Mouse (Mus musculus) heart, embryonic 12.5 days (tissue): ENCODE measurements at regions not wholly inside any gene's neighbourhood (a gene's known extent, or its start where the extent isn't known, plus 50 kb on each side); places are given as distances from the start of the nearest gene placed in this dataset.

Source experiments
- ATAC-seq: fragments of 200-750 bp; cut with Nextera tagmentation; 2 replicates; pipeline ENCODE4 v1.8.0; 2017; ENCODE audit warnings: moderate TSS enrichment, moderate library complexity; ENCODE audit not compliant: insufficient number of reproducible peaks, low FRiP score
- H3K27ac ChIP-seq: fragments of 300-500 bp; sonication (generic); 2 replicates; pipeline ENCODE4 v1.5.1; 2016; ENCODE audit warnings: mild to moderate bottlenecking, moderate library complexity; ENCODE audit not compliant: poor library complexity, severe bottlenecking
- H3K27me3 ChIP-seq: fragments of 300-500 bp; sonication (generic); replicated peaks from 2 replicates; pipeline ENCODE4 v1.6.1; 2016; ENCODE audit warnings: mild to moderate bottlenecking, moderate library complexity
- H3K36me3 ChIP-seq: fragments of 300-500 bp; sonication (generic); 2 replicates; pipeline ENCODE4 v1.6.1; 2016; ENCODE audit warnings: mild to moderate bottlenecking, moderate library complexity
- H3K4me1 ChIP-seq: fragments of 300-500 bp; sonication (generic); replicated peaks from 2 replicates; pipeline ENCODE4 v1.6.1; 2016; ENCODE audit warnings: mild to moderate bottlenecking
- H3K4me2 ChIP-seq: fragments of 300-500 bp; sonication (generic); 2 replicates; pipeline ENCODE4 v1.6.1; 2016; ENCODE audit warnings: mild to moderate bottlenecking, moderate library complexity
- H3K4me3 ChIP-seq: fragments of 300-500 bp; sonication (generic); 2 replicates; pipeline ENCODE4 v1.5.1; 2016; ENCODE audit warnings: mild to moderate bottlenecking
- H3K9ac ChIP-seq: fragments of 300-500 bp; sonication (generic); 2 replicates; pipeline ENCODE4 v1.6.1; 2016; ENCODE audit warnings: mild to moderate bottlenecking, moderate library complexity
- H3K9me3 ChIP-seq: fragments of 300-500 bp; sonication (generic); replicated peaks from 2 replicates; pipeline ENCODE4 v1.6.1; 2016; ENCODE audit warnings: mild to moderate bottlenecking, moderate library complexity
- WGBS: fragments of 180-500 bp; shearing (Covaris S2); methylation state at CpG from one replicate; pipeline ENCODE4 v1.1.7; 2016; 5-methylcytosine and 5-hydroxymethylcytosine counted together

DNA sequence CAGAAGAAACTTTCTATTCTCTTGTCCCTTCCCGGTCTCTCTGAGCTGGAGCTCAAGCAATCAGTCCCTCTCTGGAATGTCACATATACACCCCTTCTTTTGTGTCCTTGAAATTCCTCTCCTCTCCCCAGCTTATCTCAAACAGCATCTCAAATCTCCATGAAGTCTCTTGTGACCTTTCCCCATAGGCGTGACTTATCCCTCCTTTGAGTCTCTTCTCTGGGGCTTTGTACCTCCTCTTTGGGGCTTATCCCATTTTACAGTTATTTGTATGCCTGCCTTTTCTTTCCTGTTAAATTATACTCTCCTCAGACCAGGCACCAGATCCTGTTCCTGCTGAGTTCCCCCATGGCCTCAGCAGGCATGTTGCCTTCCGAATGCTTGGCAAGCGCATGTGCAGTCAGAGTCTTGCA lies 152.8 kb downstream of the Pten start:
- Histone ChIP-seq H3K4me3 (no peak overlapping the region), H3K9ac (no peak overlapping the region), H3K36me3 (no peaks in the 10 kb centered on the region), H3K4me1 (peaks cover 22% of the 10 kb centered on the region), H3K27ac (no peak overlapping the region), H3K9me3 (no peaks in the 10 kb centered on the region), H3K27me3 (no peaks in the 10 kb centered on the region), H3K4me2 (no peak overlapping the region)
- WGBS, result 67% methylated on average over 4 of the region's 4 CpGs
- no peak for ATAC-seq

DNA sequence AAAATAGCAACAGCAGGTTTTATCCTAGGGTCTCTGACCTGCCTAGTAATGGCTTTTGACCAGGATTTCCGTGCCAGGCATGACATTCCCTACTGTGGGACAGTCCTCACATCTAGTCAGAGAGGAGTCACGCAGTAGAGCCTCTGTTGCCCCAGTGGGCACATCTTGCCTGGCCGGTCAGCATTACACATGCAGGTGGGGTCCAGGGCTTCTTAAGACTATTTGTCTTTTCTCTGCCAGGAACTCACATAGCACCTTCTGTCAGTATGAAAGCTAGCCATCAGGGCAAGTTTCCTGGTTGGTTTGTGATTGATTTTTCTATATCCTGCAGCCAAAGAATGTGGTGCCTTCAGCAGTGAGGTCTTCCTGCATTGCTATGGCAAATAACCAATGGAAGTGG lies 155.0 kb downstream of the Pten start:
- Histone ChIP-seq H3K4me2 (no peak overlapping the region), H3K36me3 (no peaks in the 10 kb centered on the region), H3K27ac (no peak overlapping the region), H3K27me3 (0 out of 2 replicates have a peak, but pooled peaks cover 2% of the 10 kb centered on the region), H3K4me3 (no peak overlapping the region), H3K9me3 (no peaks in the 10 kb centered on the region), H3K4me1 (peaks cover 16% of the 10 kb centered on the region), H3K9ac (no peak overlapping the region)
- no peak for ATAC-seq
- 82% methylated on average over 3 of the region's 3 CpGs for WGBS

DNA sequence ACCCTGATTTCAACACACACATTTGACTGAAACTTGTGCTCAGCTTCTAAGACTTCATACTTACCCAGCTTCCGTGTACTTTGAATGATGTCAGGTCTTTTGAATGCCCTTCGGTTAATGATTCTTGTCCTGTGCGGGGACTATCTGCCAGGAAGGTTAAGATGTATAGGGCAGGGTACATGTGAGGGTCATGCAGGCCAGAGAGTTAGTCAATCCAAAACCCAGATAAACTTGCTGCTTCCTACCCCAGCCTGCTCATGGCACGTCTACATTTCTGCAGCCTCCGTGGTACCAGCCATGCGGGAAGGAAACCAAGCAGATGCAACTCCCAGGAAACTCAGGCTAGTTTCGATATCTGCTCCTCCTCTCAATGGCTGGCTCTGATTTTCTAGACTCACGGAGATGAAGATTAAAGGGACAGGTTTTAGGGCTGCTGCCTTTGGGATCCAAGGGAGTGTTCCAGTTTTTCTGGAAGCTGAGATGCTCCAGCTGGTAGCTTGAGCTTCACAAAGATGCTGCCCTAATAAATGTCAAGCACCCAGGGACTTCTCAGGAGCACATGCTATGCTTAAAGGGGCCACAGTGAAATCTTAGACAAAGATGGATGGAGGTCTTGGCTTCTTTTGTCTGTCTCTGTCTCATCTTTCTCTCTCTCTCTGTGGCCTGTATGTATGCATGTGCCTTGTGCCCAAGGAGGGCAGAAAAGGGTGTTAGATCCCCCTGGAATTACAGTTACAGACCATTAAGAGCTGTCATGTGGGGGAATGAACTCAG lies 159.4 kb downstream of the Pten start:
- H3K4me1 ChIP-seq, result peaks cover 16% of the 10 kb centered on the region
- H3K4me3 ChIP-seq, result no peak overlapping the region
- ATAC-seq, result no peak
- no peak overlapping the region for H3K9ac ChIP-seq
- no peaks in the 10 kb centered on the region for H3K36me3 ChIP-seq
- no peak overlapping the region for H3K27ac ChIP-seq
- peaks cover 2% of the 10 kb centered on the region; the same call in 1 of the 2 replicates for H3K27me3 ChIP-seq
- no peaks in the 10 kb centered on the region for H3K9me3 ChIP-seq
- no peak overlapping the region for H3K4me2 ChIP-seq
- 80% methylated on average over 8 of the region's 8 CpGs for WGBS

DNA sequence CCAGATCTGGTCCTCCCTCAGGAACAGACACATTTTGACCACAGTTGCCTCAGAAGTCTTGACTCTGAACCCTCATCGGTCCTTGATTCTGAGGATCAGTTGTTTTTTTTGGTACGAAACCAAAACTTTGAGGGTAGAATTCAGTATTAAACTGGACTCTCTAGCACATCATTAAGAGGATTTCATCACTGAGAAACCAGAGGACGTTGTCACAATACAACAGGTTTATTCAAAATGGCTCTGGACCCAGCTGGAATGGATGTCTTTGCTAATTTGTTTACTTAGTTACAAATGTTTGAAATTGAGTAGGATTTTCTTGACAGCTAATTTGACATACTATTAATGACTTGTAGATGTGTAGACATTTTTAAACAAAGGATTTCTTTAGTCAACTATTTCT lies 163.7 kb downstream of the Pten start:
- Histone ChIP-seq H3K27ac (no peak overlapping the region), H3K4me3 (no peak overlapping the region), H3K4me2 (no peak overlapping the region), H3K9ac (no peak overlapping the region), H3K36me3 (no peaks in the 10 kb centered on the region), H3K9me3 (no peaks in the 10 kb centered on the region), H3K4me1 (peaks cover 4% of the 10 kb centered on the region; the same call in 1 of the 2 replicates), H3K27me3 (peaks cover 2% of the 10 kb centered on the region; the same call in 1 of the 2 replicates)
- 77% methylated on average over 3 of the region's 3 CpGs for WGBS
- ATAC-seq, result no peak

DNA sequence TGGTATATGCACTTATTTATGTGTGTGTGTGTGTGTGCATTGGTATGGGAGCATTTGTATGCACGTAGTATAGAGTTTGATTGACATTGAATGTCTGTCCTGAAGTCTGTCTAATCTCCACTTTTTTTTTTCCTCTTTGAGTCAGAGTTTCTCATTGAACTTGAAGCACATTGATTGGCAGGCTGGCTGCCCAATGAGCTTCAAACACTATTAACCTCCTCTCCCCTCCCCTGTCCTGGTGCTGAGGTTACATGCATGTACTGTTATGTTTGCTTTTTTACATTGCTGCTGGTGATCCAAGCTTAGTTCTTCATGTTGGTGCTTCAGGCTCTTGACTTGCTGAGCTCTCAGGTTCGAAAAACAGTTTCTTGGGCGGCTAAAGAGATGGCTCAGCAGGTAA lies 166.6 kb downstream of the Pten start:
- Histone ChIP-seq H3K27me3 (no peaks in the 10 kb centered on the region; the same call in 1 of the 2 replicates), H3K4me2 (no peak overlapping the region), H3K9ac (no peak overlapping the region), H3K4me1 (peaks cover 4% of the 10 kb centered on the region; the same call in 1 of the 2 replicates), H3K9me3 (no peaks in the 10 kb centered on the region), H3K36me3 (no peaks in the 10 kb centered on the region), H3K27ac (no peak overlapping the region), H3K4me3 (no peak overlapping the region)
- no peak for ATAC-seq
- 83% methylated on average over 3 of the region's 3 CpGs for WGBS

DNA sequence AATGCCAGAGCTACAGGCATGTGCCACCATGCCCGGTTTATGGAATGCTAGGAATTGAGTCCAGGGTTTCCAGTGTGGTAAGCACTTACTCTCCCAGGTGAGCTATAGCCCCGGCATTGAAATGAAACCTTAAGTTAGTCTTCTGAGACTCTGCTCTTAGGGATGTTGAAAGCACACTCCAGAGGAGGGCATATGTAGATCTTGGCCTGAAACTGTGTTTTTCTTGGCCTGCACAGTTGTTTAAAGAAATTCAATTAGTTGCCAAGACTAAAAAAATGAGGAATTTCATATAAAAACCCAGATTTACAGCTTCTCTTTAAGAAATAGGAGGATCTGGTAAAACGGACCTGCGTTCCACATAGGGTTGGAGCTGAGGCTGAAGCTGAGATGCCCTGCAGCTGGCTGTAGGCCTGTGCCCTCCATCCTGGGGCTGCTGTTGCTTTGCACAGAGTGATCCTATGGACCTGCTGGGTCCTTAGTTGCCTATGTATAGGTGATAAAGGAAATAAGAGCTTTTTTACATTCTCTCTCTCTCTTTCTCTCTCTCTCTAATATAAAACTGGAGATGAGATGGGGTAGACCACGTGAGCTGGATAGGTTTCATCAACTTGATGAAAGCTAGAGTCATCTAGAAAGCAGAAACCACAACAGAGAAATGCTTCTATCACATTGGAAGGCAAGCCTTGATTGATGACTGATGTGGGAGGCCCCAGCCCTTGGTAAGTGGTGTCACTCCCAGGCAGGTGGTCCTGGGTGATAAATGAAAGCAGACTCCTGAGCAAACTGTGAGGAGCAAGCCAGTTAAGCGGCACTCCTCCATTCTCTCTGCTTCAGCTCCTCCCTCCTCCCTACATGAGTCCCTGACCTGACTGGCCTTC lies 168.6 kb downstream of the Pten start:
- no peaks in the 10 kb centered on the region for H3K36me3 ChIP-seq
- no peak overlapping the region for H3K4me3 ChIP-seq
- no peak overlapping the region for H3K4me2 ChIP-seq
- H3K4me1 ChIP-seq, result peaks cover 4% of the 10 kb centered on the region; the same call in 1 of the 2 replicates
- H3K9me3 ChIP-seq, result no peaks in the 10 kb centered on the region
- WGBS, result 48% methylated on average over 6 of the region's 6 CpGs
- ATAC-seq, result no peak
- H3K27ac ChIP-seq, result no peak overlapping the region
- no peak overlapping the region for H3K9ac ChIP-seq
- H3K27me3 ChIP-seq, result no peaks in the 10 kb centered on the region

DNA sequence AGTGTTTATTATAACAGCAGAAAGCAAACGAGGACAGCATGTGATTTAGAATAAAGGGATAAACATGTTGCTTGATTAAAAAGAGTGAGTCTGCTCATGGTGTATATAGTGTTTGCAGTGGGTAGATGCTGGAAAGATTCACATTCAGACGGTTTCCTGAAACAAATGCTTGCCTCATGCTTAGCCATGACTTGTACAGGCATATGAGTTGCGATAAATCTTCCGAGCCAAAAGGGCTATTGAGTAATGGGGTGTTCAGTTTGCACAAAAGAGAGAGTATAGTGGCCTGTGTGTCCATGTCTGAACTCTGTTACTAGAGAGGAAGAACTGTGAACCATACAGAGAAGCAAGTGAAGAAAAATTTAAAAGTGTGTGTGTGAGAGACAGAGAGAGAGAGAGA lies 169.3 kb downstream of the Pten start:
- Histone ChIP-seq H3K9me3 (no peaks in the 10 kb centered on the region), H3K4me3 (no peak overlapping the region), H3K36me3 (no peaks in the 10 kb centered on the region), H3K4me1 (peaks cover 4% of the 10 kb centered on the region; the same call in 1 of the 2 replicates), H3K27me3 (no peaks in the 10 kb centered on the region), H3K9ac (no peak overlapping the region), H3K4me2 (no peak overlapping the region), H3K27ac (no peak overlapping the region)
- 76% methylated on average over 4 of the region's 4 CpGs for WGBS
- ATAC-seq, result no peak

DNA sequence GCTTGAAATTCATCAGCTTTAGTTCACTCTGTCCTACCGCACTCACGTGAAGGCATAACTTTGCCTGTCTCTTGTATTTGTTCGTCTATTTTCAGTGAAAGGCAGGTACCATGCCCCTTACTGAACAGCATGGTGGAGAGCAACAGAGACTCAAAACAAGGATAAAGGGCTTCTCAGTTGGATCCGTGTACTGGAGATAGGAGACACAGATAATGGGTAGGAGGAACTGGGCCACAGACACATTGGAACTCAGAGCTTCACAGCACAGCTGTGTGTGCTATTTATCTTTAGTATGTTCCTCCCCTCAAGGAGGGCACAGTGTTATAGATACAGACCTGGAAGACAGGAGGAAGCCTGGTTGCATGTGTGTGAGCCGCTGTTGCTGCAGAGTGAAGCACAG lies 176.4 kb downstream of the Pten start:
- Histone ChIP-seq H3K27ac (no peak overlapping the region), H3K4me3 (no peak overlapping the region), H3K9ac (no peak overlapping the region), H3K9me3 (no peaks in the 10 kb centered on the region), H3K4me1 (no peaks in the 10 kb centered on the region), H3K36me3 (no peaks in the 10 kb centered on the region), H3K27me3 (no peaks in the 10 kb centered on the region), H3K4me2 (no peak overlapping the region)
- WGBS, result 70% methylated on average over 5 of the region's 5 CpGs
- no peak for ATAC-seq

DNA sequence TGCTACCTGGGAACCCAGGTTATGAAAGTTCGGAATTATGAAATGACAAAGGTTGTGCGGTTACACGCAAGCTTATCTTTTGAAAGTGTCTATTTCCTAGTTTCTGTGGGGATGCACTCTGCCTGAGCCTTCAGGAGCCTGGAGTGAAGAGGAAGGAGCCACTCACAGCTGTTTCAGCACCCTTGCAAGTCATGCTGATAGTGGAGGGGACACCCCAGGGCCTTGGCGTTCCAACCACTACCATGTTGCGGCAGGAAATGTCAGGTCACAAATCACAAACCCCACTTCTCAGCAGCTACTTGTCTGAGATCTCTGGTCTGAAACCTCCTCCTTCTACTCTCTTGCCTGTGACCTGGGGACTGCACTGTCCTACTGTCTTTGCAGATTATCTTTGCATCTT lies 178.3 kb downstream of the Pten start:
- H3K9ac ChIP-seq, result no peak overlapping the region
- H3K27ac ChIP-seq, result no peak overlapping the region
- ATAC-seq, result no peak
- no peaks in the 10 kb centered on the region for H3K4me1 ChIP-seq
- H3K4me3 ChIP-seq, result no peak overlapping the region
- no peak overlapping the region for H3K4me2 ChIP-seq
- no peaks in the 10 kb centered on the region for H3K27me3 ChIP-seq
- H3K9me3 ChIP-seq, result no peaks in the 10 kb centered on the region
- no peaks in the 10 kb centered on the region for H3K36me3 ChIP-seq
- 73% methylated on average over 5 of the region's 5 CpGs for WGBS

DNA sequence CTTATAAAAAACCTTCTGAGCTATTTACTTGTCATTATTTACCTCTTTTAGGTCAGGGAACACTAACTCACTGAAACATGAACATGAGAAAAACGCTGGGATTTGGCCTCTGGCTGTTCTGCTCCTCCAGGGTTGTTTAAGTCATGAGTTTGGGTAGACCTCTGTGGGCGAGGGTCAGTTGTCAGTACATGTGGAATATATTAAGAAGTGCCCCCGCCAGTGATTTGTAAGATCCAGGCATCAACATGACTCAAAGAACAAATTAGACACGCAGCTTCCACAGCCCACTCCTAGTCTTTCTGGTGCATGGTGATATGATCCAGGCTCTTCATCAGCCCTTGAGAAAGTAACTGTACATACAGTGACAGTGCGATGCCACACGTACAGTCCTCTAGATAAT lies 180.3 kb downstream of the Pten start:
- H3K27me3 ChIP-seq, result no peaks in the 10 kb centered on the region
- H3K4me1 ChIP-seq, result no peaks in the 10 kb centered on the region
- no peak for ATAC-seq
- H3K9ac ChIP-seq, result no peak overlapping the region
- H3K27ac ChIP-seq, result no peak overlapping the region
- WGBS, result 72% methylated on average over 6 of the region's 6 CpGs
- no peak overlapping the region for H3K4me2 ChIP-seq
- H3K9me3 ChIP-seq, result no peaks in the 10 kb centered on the region
- H3K4me3 ChIP-seq, result no peak overlapping the region
- H3K36me3 ChIP-seq, result no peaks in the 10 kb centered on the region

DNA sequence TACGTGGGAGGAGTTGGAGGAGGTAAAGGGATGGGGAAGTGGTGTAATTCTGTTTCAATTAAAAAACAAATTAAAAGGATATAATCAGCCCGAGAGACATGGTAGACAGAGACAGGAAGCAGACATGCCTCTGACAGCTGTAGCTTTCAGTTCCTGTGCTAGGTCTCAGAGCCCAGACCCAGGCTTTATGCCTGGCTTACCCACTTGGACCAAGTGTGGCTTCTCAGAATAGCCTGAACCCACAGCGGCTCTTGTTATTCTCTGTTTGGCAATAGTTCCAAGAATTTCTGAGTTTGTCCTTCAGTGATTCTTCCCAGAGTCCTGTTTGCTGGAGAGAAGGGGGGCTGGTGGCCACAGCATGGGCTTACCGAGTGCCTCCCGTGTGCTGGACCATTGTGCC lies 182.4 kb downstream of the Pten start:
- H3K27ac ChIP-seq, result no peak overlapping the region
- ATAC-seq, result no peak
- 78% methylated on average over 5 of the region's 5 CpGs for WGBS
- no peak overlapping the region for H3K9ac ChIP-seq
- H3K27me3 ChIP-seq, result no peaks in the 10 kb centered on the region
- no peaks in the 10 kb centered on the region for H3K36me3 ChIP-seq
- no peak overlapping the region for H3K4me2 ChIP-seq
- no peaks in the 10 kb centered on the region for H3K9me3 ChIP-seq
- H3K4me1 ChIP-seq, result no peaks in the 10 kb centered on the region
- H3K4me3 ChIP-seq, result no peak overlapping the region
